Mouse (Mus musculus) forebrain, postnatal 0 days (tissue): ENCODE measurements around the gene Med23. TPM values are rescaled to one million over a fixed set of nuclear protein-coding genes. Genes with fewer than 3 reads are reported as not detected.

ENCODE experiments used
- ATAC-seq: fragments of 200-750 bp; cut with Nextera tagmentation; 2 replicates; pipeline ENCODE4 v1.8.0; 2017; ENCODE audit warnings: mild to moderate bottlenecking, moderate library complexity
- DNase-seq: peaks from one replicate; pipeline ENCODE4 v3.0.0-alpha.2; 2015
- H3K27ac ChIP-seq: fragments of 300-500 bp; sonication (generic); 2 replicates; pipeline ENCODE4 v1.5.1; 2014; ENCODE audit warnings: low read depth, mild to moderate bottlenecking, antibody characterized with exemption, low read length, moderate library complexity, mixed read lengths
- H3K27me3 ChIP-seq: fragments of 300-500 bp; sonication (generic); 2 replicates; pipeline ENCODE4 v1.6.1; 2014; ENCODE audit warnings: mild to moderate bottlenecking, low read length, mixed read lengths; ENCODE audit not compliant: insufficient read depth
- H3K36me3 ChIP-seq: fragments of 300-500 bp; sonication (generic); 2 replicates; pipeline ENCODE4 v1.6.1; 2014; ENCODE audit warnings: mild to moderate bottlenecking, moderate library complexity; ENCODE audit not compliant: insufficient read depth
- H3K4me1 ChIP-seq: fragments of 300-500 bp; sonication (generic); 2 replicates; pipeline ENCODE4 v1.6.1; 2014; ENCODE audit warnings: antibody characterized with exemption; ENCODE audit not compliant: insufficient read depth
- H3K4me2 ChIP-seq: fragments of 300-500 bp; sonication (generic); 2 replicates; pipeline ENCODE4 v1.6.1; 2014; ENCODE audit warnings: low read depth, mild to moderate bottlenecking, moderate library complexity
- H3K4me3 ChIP-seq: fragments of 300-500 bp; sonication (generic); 2 replicates; pipeline ENCODE4 v1.5.1; 2014; ENCODE audit warnings: low read depth, low read length, mixed read lengths
- H3K9ac ChIP-seq: fragments of 300-500 bp; sonication (generic); 2 replicates; pipeline ENCODE4 v1.6.1; 2014; ENCODE audit warnings: mild to moderate bottlenecking
- H3K9me3 ChIP-seq: fragments of 300-500 bp; sonication (generic); 2 replicates; pipeline ENCODE4 v1.6.1; 2016; ENCODE audit warnings: low read length
- CTCF ChIP-seq: sonication (generic); IDR thresholded peaks from 2 replicates; pipeline ENCODE4 v1.5.1; 2016; ENCODE audit warnings: antibody characterized with exemption, control low read depth, low read depth
- WGBS: fragments of 180-500 bp; shearing (Covaris S2); extraction: QIAGEN DNeasy Blood & Tissue Kit; methylation state at CpG from one replicate; pipeline ENCODE4 v1.1.7; 2014; 5-methylcytosine and 5-hydroxymethylcytosine counted together
- polyA plus RNA-seq: library from polyadenylated mRNA; unstranded; fragments of >200 nt; fragmentation: Nextera tagmentation; extraction: Ambion mirVana; gene quantifications from 2 replicates; pipeline ENCODE4 v1.2.1, GENCODE M21; 2015
- total RNA-seq: library from RNA; depleted of rRNA; stranded (reverse); fragments of >200 nt; gene quantifications from 2 replicates; pipeline ENCODE4 v1.2.3, GENCODE M21; 2014; rRNA removed

The Med23 gene
- total RNA-seq (36.2 and 41.7 TPM in 2 replicates), polyA plus RNA-seq (11.5 and 16.2 TPM in 2 replicates)

DNA sequence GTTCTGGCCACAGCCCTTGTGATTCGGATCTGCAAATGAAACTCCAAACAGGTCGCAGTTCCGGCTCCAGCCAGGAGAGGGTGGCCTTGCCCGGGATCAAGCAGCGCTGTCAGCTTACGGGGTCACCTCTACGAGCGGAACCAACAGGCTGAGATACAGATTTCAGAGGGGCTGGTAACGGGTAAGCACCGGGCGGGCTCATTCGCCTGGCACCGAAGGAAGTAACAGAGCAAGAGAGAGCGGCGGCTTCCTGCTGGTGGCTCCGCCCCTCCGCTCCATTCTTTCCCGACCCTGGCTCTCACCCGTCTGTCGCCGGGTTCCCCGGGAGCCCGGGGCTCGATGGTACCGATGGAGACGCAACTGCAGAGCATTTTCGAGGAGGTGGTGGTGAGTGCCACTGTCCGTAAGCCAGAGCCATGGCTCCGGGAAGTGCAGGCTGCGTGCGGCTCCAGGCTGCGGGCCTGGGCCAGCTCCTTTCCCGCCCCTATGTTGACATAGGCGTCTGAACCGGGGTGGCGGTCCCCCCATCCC is at the start of gene Med23:
Gene Med23 (plus strand): TSS at position 227 of the 531 bp plus-strand sequence.
- under 1% methylated on average over 36 of the region's 36 CpGs for WGBS
- Histone ChIP-seq H3K27me3 (no peaks in the 10 kb centered on the region), H3K9me3 (no peaks in the 10 kb centered on the region), H3K4me2 (peak within 1 kb of the TSS; percentile 58), H3K4me3 (peak within 1 kb of the TSS; percentile 65), H3K4me1 (no peaks in the 10 kb centered on the region), H3K27ac (peak within 1 kb of the TSS; percentile 46; the same call in 1 of the 2 replicates), H3K36me3 (peaks cover 23% of the 10 kb centered on the region), H3K9ac (peak within 1 kb of the TSS; percentile 82)
- peak; percentile 100 for ATAC-seq
- TF ChIP-seq CTCF = peak; percentile 96
- peak; percentile 98 for DNase-seq

DNA sequence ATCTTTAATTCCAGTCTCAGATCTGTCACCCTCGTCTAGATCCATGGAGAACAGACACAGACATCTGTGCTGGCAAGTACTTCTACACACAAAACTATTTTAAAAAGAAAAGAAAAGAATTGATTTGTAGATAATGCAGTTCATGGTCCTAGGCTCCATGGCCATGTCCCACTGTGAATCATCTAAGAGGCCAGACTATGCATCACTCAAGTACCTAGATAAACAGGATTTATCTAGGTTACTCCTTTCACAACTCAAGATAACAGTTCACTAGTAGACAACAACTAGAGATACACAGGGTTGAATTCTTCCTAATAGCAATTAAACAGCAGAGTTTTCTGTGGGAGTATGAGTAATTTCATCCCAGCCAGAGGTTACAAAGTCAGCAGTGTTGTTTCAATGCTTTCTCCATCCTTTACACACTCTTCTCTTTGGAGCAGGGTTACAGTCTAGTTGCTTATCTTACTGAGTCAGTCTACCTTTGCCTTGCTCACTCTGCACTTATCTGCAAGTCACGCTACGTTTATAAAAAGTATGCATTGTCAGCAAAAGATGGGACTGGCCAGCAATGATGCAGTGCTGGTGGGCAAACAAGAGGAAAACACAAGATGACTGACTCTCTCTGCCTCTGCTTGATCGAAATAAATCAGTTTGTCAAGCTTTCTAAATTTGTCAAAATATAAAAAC is 47.7 kb upstream of the Med23 start:
- no peaks in the 10 kb centered on the region for H3K4me1 ChIP-seq
- no peak for TF ChIP-seq CTCF
- no peaks in the 10 kb centered on the region for H3K9me3 ChIP-seq
- no peak overlapping the region for H3K4me2 ChIP-seq
- no peak for DNase-seq
- H3K36me3 ChIP-seq = no peaks in the 10 kb centered on the region
- no peaks in the 10 kb centered on the region for H3K27me3 ChIP-seq
- H3K27ac ChIP-seq = no peak overlapping the region
- H3K9ac ChIP-seq = no peak overlapping the region
- WGBS = 83% methylated on average over 4 of the region's 4 CpGs
- H3K4me3 ChIP-seq = no peak overlapping the region
- no peak for ATAC-seq

DNA sequence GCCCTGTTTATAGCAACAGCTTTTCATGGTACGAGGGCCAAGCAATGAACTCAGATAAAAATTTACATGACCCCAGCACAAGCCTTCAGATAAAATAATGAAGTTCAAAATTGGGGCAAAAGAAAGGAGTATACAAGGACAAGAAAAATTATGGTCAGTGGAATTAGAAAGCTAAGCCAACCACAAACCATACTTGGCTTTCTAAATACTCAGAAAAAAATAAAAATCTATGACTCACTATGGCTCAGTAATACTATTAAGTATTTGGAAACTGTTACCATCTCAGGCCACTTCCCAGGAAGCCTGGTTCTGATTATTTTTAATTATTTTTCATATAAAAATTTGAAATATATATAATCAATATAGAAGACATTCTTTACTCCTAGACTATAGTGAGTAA is 46.9 kb upstream of the Med23 start:
- Histone ChIP-seq H3K9ac (no peak overlapping the region), H3K4me3 (no peak overlapping the region), H3K4me2 (no peak overlapping the region), H3K27me3 (no peaks in the 10 kb centered on the region), H3K4me1 (no peaks in the 10 kb centered on the region), H3K27ac (no peak overlapping the region), H3K36me3 (no peaks in the 10 kb centered on the region), H3K9me3 (no peaks in the 10 kb centered on the region)
- no peak for TF ChIP-seq CTCF
- WGBS = 62% methylated on average over 1 of the region's 1 CpGs
- DNase-seq (no peak), ATAC-seq (no peak)

DNA sequence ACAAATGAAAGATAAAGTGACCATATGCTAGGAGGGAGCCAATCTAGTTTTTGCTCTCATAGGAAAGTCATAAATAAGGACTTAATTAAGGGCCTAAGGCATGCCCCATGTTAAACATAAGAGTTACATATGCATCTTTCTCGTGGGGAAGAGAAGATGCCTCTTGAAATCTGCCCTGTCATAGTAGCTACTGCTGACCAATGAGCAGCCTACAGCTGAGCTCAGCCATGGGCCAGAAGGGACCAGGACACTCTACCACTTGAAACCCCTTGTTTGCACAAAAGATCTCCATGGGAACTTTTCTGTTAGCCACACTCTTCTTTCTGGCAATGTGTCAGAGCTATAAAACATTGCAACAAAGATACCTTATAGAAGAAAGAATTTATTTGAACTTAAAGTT is 46.5 kb upstream of the Med23 start:
- ATAC-seq = no peak
- H3K4me1 ChIP-seq = no peaks in the 10 kb centered on the region
- no peak overlapping the region for H3K27ac ChIP-seq
- no peak for TF ChIP-seq CTCF
- H3K9me3 ChIP-seq = no peaks in the 10 kb centered on the region
- H3K4me2 ChIP-seq = no peak overlapping the region
- no peak for DNase-seq
- H3K36me3 ChIP-seq = no peaks in the 10 kb centered on the region
- no peaks in the 10 kb centered on the region for H3K27me3 ChIP-seq
- H3K4me3 ChIP-seq = no peak overlapping the region
- 63% methylated on average over 1 of the region's 1 CpGs for WGBS
- H3K9ac ChIP-seq = no peak overlapping the region

DNA sequence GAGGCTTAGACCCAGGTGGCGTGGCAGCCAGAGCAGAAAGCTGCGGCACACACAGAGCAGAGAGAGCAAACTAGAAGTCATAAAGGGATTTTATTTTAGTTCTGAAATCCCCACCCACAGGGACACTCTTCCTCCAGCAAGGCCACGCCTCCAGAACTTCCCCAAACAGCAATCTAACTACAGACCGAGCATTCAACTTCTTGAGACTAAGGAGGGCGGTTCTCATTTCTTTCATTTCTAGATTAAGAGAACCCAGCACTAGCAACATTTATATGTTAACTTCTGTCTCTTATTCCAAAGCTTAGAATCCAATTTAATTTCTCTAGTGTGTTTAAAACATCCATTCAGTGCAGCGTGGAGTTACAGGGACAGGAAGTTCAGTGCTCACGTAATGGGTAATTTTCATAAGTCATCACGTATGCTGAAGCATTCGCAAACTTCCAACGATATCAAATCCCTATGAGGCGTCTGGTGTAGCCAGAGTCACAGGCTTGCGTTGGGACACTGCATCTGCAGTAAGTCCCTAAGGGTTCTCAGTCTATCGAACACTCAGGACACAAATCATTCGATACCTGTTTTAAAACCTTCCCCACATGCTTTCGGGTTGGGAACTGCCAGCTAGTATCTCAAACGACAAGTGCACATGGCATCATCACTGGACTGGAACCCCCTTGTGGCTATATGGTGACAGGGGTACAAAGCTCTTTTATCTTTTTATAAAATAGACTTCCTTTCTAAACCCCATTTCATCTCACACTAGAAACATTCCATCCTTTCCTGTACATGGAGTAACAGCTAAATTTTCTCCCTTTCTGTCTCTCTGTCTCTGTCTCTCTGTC is 45.9 kb upstream of the Med23 start:
- Histone ChIP-seq H3K4me1 (no peaks in the 10 kb centered on the region), H3K36me3 (no peaks in the 10 kb centered on the region), H3K27ac (no peak overlapping the region), H3K4me2 (no peak overlapping the region), H3K27me3 (no peaks in the 10 kb centered on the region), H3K9ac (no peak overlapping the region), H3K9me3 (no peaks in the 10 kb centered on the region), H3K4me3 (no peak overlapping the region)
- ATAC-seq (no peak), DNase-seq (no peak)
- 84% methylated on average over 16 of the region's 16 CpGs for WGBS
- TF ChIP-seq CTCF = no peak

DNA sequence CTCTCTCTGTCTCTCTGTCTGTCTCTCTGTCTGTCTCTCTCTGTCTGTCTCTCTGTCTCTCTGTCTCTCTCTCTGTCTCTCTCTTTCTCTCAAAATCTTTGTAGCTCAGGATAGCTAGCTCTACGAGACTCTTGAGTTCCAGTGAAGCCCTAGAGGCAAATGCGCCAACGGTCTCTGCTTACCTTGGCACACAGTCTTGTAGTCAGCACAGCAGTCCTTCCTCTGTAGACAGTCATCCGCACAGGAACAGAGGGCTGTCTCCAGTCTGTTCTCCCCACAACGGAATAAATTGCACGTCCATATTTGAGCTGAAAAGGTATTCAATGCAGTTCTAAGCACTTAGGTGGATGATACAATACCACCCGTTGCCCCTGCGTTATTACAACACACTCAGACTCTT is 45.2 kb upstream of the Med23 start:
- H3K4me3 ChIP-seq = no peak overlapping the region
- no peaks in the 10 kb centered on the region for H3K36me3 ChIP-seq
- 63% methylated on average over 8 of the region's 8 CpGs for WGBS
- H3K27me3 ChIP-seq = no peaks in the 10 kb centered on the region
- H3K4me1 ChIP-seq = no peaks in the 10 kb centered on the region
- TF ChIP-seq CTCF = no peak
- H3K27ac ChIP-seq = no peak overlapping the region
- ATAC-seq (no peak), DNase-seq (no peak)
- H3K9me3 ChIP-seq = no peaks in the 10 kb centered on the region
- H3K9ac ChIP-seq = no peak overlapping the region
- no peak overlapping the region for H3K4me2 ChIP-seq

DNA sequence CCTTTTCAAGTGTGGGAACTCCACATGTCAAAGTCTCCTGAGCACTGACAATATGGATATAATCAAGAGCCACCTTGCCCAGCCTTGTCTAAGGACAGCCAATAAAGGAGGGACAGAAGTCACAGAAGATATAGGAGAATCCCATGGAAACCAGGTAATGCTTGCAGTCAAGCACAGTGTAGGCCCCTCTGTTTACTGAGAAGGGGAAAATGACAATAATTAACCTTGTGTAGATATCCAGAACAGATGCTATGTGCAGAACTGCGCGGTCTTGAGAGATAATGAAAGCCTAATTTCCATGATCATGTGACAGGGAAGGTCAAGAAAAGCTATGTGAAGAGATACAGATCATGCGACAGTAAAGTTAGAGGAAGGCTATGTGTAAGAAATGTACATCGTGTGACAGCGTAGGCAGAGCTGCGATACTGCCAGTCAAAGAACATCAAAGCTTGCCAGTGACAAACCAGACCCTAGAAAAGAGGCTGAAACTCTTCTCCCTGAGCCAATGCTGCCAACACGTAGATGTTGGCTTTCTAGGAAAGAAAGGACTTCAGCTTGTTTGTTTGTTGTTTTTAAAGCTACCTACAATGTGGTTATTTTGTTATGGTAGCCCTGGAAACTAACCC is 44.2 kb upstream of the Med23 start:
- H3K4me2 ChIP-seq = no peak overlapping the region
- WGBS = 73% methylated on average over 7 of the region's 7 CpGs
- no peak for TF ChIP-seq CTCF

More for the DNA sequence above, 44.2 kb upstream of the Med23 start:
- Histone ChIP-seq H3K9ac (no peak overlapping the region), H3K27ac (no peak overlapping the region), H3K4me3 (no peak overlapping the region), H3K9me3 (no peaks in the 10 kb centered on the region), H3K27me3 (no peaks in the 10 kb centered on the region), H3K4me1 (no peaks in the 10 kb centered on the region), H3K36me3 (no peaks in the 10 kb centered on the region)
- ATAC-seq = 0 out of 2 replicates have a peak, but pooled peaks have one; percentile 10
- DNase-seq = no peak
